Mouse (Mus musculus): ENCODE results near the gene Parm1. TPM values are rescaled to one million over a fixed set of nuclear protein-coding genes. Genes with fewer than 3 reads are reported as not detected.

The Parm1 gene
- polyA plus RNA-seq, 1 experiment from 2014 or later = 8.0 TPM

DNA sequence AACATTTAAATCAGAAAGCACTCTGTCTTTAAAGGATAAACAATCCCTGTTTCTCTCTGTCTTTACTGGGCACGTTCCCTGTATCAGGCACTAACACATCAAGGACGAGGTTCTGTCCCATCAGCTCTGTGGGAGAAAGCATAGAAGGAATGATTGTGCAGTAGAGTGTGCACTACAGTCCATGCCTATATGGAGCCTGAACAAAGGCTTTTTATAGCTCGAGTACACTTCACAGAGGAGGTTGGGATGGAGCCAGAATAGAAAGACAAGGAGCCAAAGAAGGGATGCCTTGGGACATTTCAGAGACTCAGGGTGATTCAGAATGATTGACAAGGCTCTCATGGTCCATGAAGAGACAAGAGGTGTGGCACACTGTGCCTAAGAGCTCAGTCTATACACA lies 68.8 kb downstream of the Parm1 start:
- Histone ChIP-seq H3K27ac (no peak overlapping the region), H3K4me3 (no peak overlapping the region), H3K4me2 (replicated peaks) (no peak overlapping the region), H3K9me3 (replicated peaks) (no peaks in the 10 kb centered on the region), H3K36me3 (no peaks in the 10 kb centered on the region), H3K27me3 (no peaks in the 10 kb centered on the region), H3K9ac (no peak overlapping the region), H3K4me1 (no peaks in the 10 kb centered on the region)
- WGBS = 40% methylated on average over 3 of the region's 3 CpGs
- ATAC-seq (ENCODE audit: low FRiP score) = no peak

DNA sequence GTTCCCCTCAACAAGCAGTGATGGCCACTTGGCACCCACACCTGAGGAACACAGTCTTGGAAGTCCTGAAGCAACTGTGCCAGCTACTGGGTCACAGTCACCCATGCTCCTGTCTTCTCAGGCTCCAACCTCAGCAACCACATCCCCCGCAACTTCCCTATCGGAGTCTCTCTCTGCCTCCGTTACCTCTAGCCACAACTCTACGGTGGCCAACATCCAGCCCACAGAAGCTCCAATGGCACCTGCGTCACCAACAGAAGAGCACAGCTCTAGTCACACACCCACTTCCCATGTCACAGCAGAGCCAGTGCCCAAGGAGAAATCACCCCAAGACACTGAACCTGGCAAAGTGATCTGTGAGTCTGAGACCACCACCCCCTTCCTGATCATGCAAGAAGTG lies 76.7 kb downstream of the Parm1 start:
- H3K4me2 ChIP-seq (replicated peaks) = no peak overlapping the region
- peaks cover 5% of the 10 kb centered on the region; the same call in 1 of the 2 replicates for H3K4me1 ChIP-seq
- 99% methylated on average over 5 of the region's 5 CpGs for WGBS
- H3K9me3 ChIP-seq (replicated peaks) = no peaks in the 10 kb centered on the region
- no peaks in the 10 kb centered on the region for H3K27me3 ChIP-seq
- H3K4me3 ChIP-seq = no peak overlapping the region
- H3K27ac ChIP-seq = no peak overlapping the region
- no peak overlapping the region for H3K9ac ChIP-seq
- no peak for ATAC-seq (ENCODE audit: low FRiP score)
- H3K36me3 ChIP-seq = no peaks in the 10 kb centered on the region

DNA sequence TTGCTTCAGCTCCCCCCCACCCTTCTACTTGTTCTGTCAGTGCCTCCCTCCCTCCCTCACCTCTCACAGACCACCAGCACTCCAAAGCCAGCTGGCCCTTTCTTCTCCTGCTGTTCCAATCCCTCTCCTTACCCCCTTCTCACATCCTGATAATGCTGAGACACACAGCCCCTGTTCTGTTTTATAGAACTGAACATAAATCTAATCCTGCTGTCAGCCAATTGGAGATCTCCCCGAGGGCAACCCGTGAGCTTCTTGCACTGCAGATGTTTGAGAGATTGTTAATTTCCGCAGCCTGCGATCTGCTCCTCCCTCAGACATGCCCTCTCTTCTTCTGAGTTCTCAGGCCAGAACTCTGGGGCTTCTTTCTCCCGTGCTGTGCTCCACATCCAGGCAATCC lies 79.8 kb downstream of the Parm1 start:
- Histone ChIP-seq H3K4me3 (no peak overlapping the region), H3K9ac (no peak overlapping the region), H3K4me1 (peaks cover 5% of the 10 kb centered on the region; the same call in 1 of the 2 replicates), H3K4me2 (replicated peaks) (no peak overlapping the region), H3K27ac (0 out of 2 replicates have a peak overlapping the region, but pooled peaks have one; percentile 3), H3K9me3 (replicated peaks) (no peaks in the 10 kb centered on the region), H3K27me3 (no peaks in the 10 kb centered on the region), H3K36me3 (no peaks in the 10 kb centered on the region)
- 0 out of 2 replicates have a peak, but pooled peaks have one; percentile 38 for ATAC-seq (ENCODE audit: low FRiP score)
- WGBS = 50% methylated on average over 5 of the region's 5 CpGs

DNA sequence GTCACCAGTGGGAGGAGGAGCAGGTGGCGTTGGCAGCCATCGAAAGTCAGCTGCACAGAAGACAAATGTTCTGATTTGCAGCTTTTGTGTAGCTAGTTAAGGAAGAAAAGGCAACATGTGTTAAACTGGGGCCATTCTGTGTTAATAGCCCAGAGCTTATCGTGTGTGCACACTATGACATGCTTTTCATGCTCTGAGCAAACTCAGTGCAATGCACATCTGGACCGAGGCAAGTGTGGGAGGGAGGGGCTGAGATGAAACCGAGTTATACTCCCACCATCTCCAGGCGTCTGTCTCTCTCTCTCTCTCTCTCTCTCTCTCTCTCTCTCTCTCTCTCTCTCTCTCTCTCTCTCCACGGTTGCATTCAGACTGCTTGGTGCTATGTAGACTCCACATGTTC lies 82.4 kb downstream of the Parm1 start:
- WGBS = 63% methylated on average over 6 of the region's 7 CpGs
- H3K4me2 ChIP-seq (replicated peaks) = no peak overlapping the region
- no peak overlapping the region for H3K4me3 ChIP-seq
- no peaks in the 10 kb centered on the region for H3K27me3 ChIP-seq
- H3K4me1 ChIP-seq = peaks cover 5% of the 10 kb centered on the region; the same call in 1 of the 2 replicates
- no peak overlapping the region for H3K9ac ChIP-seq
- H3K36me3 ChIP-seq = no peaks in the 10 kb centered on the region
- ATAC-seq (ENCODE audit: low FRiP score) = 0 out of 2 replicates have a peak, but pooled peaks have one; percentile 39
- H3K9me3 ChIP-seq (replicated peaks) = no peaks in the 10 kb centered on the region
- no peak overlapping the region for H3K27ac ChIP-seq

DNA sequence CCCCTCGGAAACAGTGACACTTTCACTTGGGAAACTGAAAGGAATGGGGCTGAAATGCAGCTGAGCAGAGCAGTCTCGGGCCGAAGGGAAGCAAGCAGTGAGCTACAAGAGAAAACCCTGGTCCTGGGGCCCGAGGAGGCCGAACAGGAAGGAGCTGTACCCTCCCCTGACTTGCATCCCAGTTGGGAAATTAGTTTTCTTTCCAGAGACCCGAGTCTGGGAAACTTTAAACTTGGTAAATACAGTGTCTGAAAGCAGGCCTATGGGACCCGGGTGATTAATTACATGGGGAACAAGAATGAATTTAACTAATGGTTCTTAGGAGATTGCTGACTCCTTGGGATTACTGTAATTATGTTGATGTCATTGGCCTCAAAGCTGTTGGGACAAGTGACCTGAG lies 85.9 kb downstream of the Parm1 start:
- Histone ChIP-seq H3K27me3 (no peaks in the 10 kb centered on the region), H3K9ac (no peak overlapping the region), H3K36me3 (no peaks in the 10 kb centered on the region), H3K9me3 (replicated peaks) (no peaks in the 10 kb centered on the region), H3K4me1 (no peaks in the 10 kb centered on the region), H3K27ac (no peak overlapping the region), H3K4me3 (no peak overlapping the region), H3K4me2 (replicated peaks) (no peak overlapping the region)
- 71% methylated on average over 7 of the region's 7 CpGs for WGBS
- ATAC-seq (ENCODE audit: low FRiP score) = no peak

DNA sequence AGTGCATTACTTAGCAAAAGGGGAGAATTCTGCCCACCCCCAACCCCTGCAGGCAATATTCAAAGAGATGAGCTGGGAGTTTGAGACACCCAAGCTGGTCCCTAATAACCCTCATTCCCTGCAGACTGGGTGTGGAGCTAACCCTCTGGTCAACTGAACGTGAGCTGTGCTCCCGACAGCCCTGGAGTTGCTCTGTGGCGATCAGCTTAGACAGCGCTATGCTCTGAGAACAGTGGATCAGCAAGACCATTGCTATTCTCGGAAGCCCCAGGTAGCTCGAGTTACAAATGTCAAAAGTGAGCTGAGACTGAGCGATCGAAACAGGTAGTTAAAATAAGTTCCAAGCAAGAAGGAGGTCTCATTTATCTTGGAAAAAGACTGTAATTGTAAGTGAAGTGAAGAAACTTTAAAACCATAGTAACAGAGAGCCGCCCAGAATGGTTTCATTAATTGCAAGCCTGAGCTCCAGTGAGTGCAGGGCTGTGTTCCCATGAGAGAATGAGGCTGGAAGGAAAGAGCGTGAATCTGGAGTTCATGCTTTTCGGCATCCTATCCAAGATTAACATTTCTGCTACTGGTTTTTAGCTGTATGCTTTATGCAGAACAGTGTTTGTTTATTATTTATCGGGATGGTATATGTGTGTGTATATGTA lies 86.5 kb downstream of the Parm1 start:
- H3K4me1 ChIP-seq = no peaks in the 10 kb centered on the region
- ATAC-seq (ENCODE audit: low FRiP score) = no peak
- no peak overlapping the region for H3K27ac ChIP-seq
- no peak overlapping the region for H3K4me2 ChIP-seq (replicated peaks)
- 64% methylated on average over 12 of the region's 12 CpGs for WGBS
- no peaks in the 10 kb centered on the region for H3K36me3 ChIP-seq
- H3K4me3 ChIP-seq = no peak overlapping the region
- no peaks in the 10 kb centered on the region for H3K27me3 ChIP-seq
- no peak overlapping the region for H3K9ac ChIP-seq
- H3K9me3 ChIP-seq (replicated peaks) = no peaks in the 10 kb centered on the region

DNA sequence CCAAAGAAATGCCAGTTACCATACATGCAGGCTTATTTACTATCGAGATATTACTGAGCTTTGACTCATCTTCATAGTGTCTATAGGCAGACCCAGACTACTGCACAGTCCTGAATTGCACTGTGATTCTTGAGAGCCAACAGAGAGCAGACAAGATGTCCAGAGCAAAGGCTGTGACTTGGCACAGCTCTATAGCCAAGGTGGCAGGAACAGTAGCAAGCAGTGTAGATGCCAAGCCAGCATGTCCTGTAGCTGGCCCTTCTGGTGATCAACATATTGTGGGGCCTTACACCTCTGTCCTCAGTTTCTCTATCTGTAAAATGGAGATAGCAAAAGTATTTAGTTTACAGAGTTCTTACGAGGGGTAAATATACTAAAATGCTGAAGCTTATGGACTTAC lies 89.8 kb downstream of the Parm1 start:
- Histone ChIP-seq H3K9me3 (replicated peaks) (no peaks in the 10 kb centered on the region), H3K27me3 (no peaks in the 10 kb centered on the region), H3K27ac (no peak overlapping the region), H3K4me3 (no peak overlapping the region), H3K9ac (no peak overlapping the region), H3K4me1 (no peaks in the 10 kb centered on the region), H3K36me3 (no peaks in the 10 kb centered on the region), H3K4me2 (replicated peaks) (no peak overlapping the region)
- 91% methylated on average over 2 of the region's 2 CpGs for whole genome bisulfite sequencing
- no peak for ATAC-seq (ENCODE audit: low FRiP score)

DNA sequence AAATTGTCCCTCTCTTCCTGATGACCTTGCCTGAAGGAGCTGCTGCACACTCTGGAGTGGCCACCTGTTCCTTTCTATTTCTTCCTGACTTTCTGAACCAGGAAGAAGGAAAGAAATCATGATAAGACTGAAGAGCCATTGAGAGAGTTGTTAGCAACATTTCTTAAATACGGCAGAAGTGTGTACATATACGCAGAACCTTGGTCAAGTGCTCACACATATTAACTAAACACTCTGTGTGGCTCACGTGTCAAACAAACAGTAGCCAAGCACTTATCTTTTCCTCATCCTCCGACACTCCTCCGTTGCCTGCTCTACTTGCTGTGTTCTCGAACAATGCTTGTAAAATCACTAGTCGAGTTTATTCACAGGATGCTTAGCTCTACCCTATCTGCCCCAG lies 90.4 kb downstream of the Parm1 start:
- H3K9ac ChIP-seq = no peak overlapping the region
- no peak overlapping the region for H3K4me3 ChIP-seq
- no peak for ATAC-seq (ENCODE audit: low FRiP score)
- WGBS = 91% methylated on average over 7 of the region's 7 CpGs
- no peak overlapping the region for H3K27ac ChIP-seq
- no peaks in the 10 kb centered on the region for H3K9me3 ChIP-seq (replicated peaks)
- no peaks in the 10 kb centered on the region for H3K4me1 ChIP-seq
- no peak overlapping the region for H3K4me2 ChIP-seq (replicated peaks)
- H3K27me3 ChIP-seq = no peaks in the 10 kb centered on the region
- no peaks in the 10 kb centered on the region for H3K36me3 ChIP-seq

DNA sequence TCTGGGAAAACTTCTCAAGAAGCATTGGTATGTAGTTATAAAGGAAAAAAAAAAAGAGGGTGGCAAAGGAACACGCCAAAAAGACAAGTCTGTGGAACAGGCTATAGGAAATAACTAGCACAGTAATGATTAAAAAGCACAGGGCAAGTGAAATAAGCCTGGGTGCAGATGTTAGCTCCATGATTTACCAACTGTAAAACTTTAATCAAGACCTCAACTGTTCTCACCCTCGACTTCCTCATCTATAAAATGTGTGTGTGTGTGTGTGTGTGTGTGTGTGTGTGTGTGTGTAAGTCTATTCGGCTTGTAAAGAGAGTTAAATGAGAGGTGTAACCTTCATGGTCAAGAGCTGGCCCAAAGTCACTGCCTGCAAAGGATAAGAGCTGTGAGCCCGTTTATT lies 91.6 kb downstream of the Parm1 start:
- H3K9ac ChIP-seq = no peak overlapping the region
- H3K4me1 ChIP-seq = no peaks in the 10 kb centered on the region
- H3K27me3 ChIP-seq = no peaks in the 10 kb centered on the region
- WGBS = 79% methylated on average over 4 of the region's 4 CpGs
- no peak for ATAC-seq (ENCODE audit: low FRiP score)
- no peak overlapping the region for H3K4me3 ChIP-seq
- H3K27ac ChIP-seq = no peak overlapping the region
- no peak overlapping the region for H3K4me2 ChIP-seq (replicated peaks)
- H3K9me3 ChIP-seq (replicated peaks) = no peaks in the 10 kb centered on the region
- no peaks in the 10 kb centered on the region for H3K36me3 ChIP-seq

DNA sequence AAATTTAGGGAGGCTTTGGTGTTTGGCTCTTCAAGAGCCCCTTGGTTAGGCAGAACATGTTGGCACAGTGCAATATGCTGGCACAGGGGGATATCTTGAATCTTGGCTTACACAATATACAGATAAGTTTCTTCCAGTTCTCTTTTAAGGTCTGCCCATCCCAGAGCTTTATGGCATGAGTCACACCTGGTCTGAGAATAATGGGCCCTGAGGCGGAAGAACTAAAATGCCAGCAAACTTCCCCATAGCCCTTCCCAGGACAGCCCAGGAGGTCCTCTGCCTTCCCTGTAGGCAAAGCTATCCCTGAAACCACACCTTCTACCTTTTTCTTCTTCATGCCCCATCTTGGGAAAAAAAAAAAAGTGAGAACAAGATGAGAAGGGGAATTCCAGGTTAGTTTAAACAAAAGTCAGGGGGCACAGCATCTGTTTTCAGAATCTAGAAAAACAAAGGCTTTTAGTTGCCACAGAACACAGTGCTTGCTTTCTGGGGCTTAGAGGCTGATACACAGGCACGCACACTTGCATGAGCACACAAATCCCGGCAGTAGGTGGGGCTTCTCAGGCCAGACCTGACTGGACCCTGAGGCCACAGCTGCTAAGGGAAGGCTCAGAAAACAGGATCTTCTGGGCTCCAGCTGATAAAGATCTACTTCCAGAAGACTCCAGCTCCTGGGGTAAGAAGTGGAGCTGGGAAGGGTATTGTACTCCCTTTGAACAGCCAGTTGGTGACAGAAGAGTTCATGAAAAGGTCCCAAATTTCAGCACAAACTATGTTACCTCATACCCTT lies 92.3 kb downstream of the Parm1 start:
- Histone ChIP-seq H3K9me3 (replicated peaks) (no peaks in the 10 kb centered on the region), H3K4me2 (replicated peaks) (no peak overlapping the region), H3K4me3 (no peak overlapping the region), H3K36me3 (no peaks in the 10 kb centered on the region), H3K4me1 (no peaks in the 10 kb centered on the region), H3K27me3 (no peaks in the 10 kb centered on the region), H3K27ac (no peak overlapping the region), H3K9ac (no peak overlapping the region)
- ATAC-seq (ENCODE audit: low FRiP score) = no peak
- WGBS = 80% methylated on average over 3 of the region's 3 CpGs

DNA sequence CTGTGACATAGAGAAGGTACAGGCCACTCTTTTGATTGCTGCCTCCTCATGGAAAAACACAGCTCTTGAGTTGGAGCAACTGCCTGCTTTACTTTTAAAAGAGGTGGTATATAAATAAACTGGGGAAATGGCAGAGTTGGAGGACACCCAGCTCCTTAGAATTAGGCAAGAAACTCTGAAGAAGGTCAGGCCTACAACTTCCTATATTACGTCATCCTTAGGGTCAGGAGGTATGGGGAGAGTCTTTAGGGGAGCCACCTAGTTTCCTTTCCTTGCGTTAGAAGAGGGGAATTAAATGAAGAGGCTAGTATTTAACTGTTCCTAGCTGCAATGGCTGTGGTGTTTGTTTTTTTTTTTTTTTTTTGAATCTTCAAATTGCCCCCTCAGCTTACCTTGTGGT lies 93.1 kb downstream of the Parm1 start:
- Histone ChIP-seq H3K4me3 (no peak overlapping the region), H3K36me3 (no peaks in the 10 kb centered on the region), H3K9me3 (replicated peaks) (no peaks in the 10 kb centered on the region), H3K9ac (no peak overlapping the region), H3K4me1 (no peaks in the 10 kb centered on the region), H3K27me3 (no peaks in the 10 kb centered on the region), H3K27ac (no peak overlapping the region), H3K4me2 (replicated peaks) (no peak overlapping the region)
- 87% methylated on average over 2 of the region's 2 CpGs for WGBS
- no peak for ATAC-seq (ENCODE audit: low FRiP score)

DNA sequence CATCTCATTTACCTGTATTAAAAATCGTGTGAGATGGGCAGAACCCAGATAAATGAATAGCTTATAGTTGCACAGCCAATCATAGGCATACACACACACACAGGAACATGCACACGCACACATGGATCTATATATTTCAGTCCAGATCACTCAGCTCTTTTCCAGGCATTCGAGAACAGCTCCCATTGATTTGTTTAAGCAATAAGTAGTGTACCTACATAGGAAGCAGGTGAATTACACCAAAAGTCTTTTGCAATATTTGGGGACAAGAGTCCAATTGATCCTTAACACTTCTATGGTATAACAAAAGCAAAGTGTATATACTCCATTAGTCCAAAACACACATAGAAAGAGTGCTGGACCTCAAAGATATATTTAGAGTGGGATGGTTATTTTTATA lies 94.2 kb downstream of the Parm1 start:
- Histone ChIP-seq H3K4me2 (replicated peaks) (no peak overlapping the region), H3K36me3 (no peaks in the 10 kb centered on the region), H3K4me1 (no peaks in the 10 kb centered on the region), H3K9me3 (replicated peaks) (no peaks in the 10 kb centered on the region), H3K4me3 (no peak overlapping the region), H3K27ac (no peak overlapping the region), H3K9ac (no peak overlapping the region), H3K27me3 (no peaks in the 10 kb centered on the region)
- WGBS = 92% methylated on average over 3 of the region's 3 CpGs
- ATAC-seq (ENCODE audit: low FRiP score) = no peak

Measured in hindbrain, embryonic 12.5 days (tissue).